Mouse (Mus musculus): ENCODE results near the gene Srpr.

- TF ChIP-seq POLR2A (IDR thresholded peaks at IDR 0.05; ENCODE audit: borderline replicate concordance, low read depth, low read length): no peak
- TF ChIP-seq CTCF (IDR thresholded peaks at IDR 0.05; ENCODE audit: low read depth, low read length): no peak
Measured at GRCm38 (mm10) chr9:35203536-35203935, 3.6 kb downstream of the Srpr start.

Data from bone marrow macrophage, adult 2 months (primary cell).